Mouse (Mus musculus) left cerebral cortex, postnatal 10 days (tissue): ENCODE results near the gene Omd. TPM values are rescaled to one million over a fixed set of nuclear protein-coding genes. Genes with fewer than 3 reads are reported as not detected.
"Not testable (repeated sequence)": the region's sequence is repeated elsewhere in the genome, so short reads cannot be mapped to it uniquely, and the experiment has no call there.

Experiments
- DNase-seq, 2 experiments: peaks; one replicate each; pipeline ENCODE4 v3.0.0; 2021 to 2022; ENCODE audit warnings: low spot score in 2 of 2, mixed read lengths in 1 of 2; ENCODE audit errors: extremely low spot score in 1 of 2
- intact Hi-C: fragments of 180-260 bp; cut with DNase I; formaldehyde crosslinking; loops from one replicate; pipeline ENCODE4 v1.15.1; 2025
- total RNA-seq, 2 experiments: library from RNA; stranded (reverse); gene quantifications; 2 replicates each; pipeline ENCODE4 v1.2.3; 2021

The Omd gene
- 1 to 10 TPM; 1.2 to 1.4 TPM for total RNA-seq

DNA sequence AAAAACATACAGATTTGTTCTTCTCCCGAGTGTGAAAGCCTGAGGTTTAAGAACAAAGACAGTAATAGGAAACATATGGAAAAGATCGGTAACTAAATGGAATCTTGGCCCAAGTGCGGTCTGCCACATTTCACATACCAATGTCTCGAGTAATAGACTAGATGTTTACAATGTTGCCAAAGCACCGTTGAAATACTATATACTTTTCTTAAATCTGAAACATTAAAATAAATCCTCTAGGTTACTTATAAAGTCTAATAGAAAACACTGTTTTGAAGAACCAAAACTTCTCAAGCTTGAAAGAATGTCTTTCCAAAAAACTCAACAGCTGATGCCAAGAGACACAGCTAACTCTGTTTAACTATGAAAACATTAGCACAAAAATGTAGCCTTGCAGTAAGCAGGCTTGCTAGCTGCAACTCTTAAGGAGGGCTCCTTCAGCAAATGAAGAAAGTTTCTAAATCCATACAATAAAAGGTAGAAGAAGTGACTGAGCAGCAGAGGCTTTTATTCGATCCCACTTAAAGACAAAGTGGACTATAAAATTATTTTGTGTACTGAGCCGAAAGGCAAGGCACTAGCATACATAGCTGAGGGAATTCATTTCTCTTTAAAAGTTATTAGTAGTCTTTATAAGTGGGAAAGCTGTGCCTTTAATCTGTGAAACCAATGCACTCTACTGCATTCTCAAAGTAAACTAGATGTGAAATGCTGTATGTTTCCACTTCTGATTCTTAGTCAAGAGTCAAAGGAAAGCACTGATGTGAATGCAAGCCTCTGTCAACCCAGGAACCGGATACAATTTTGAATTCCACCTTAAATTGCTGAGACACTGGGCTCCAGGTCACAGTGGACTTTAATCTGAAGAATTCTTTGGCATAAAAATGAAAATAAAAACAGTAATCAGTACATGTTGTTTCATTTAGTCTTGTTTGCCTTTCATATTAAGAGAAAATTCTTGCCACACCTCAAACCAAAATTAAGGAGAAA lies at the start of gene Omd:
Gene Omd (plus strand): TSS at position 922 of the 990 bp plus-strand sequence.
- no peak for DNase-seq
- intact Hi-C loops = no loop called here

GRCm38 (mm10) chr13:49536946-49537345 lies 45.3 kb upstream of the Omd start:
- intact Hi-C loops = no loop called here
- no peak for DNase-seq

GRCm38 (mm10) chr13:49538693-49539092 lies 43.6 kb upstream of the Omd start:
- intact Hi-C loops = no loop called here
- DNase-seq = no peak

DNA sequence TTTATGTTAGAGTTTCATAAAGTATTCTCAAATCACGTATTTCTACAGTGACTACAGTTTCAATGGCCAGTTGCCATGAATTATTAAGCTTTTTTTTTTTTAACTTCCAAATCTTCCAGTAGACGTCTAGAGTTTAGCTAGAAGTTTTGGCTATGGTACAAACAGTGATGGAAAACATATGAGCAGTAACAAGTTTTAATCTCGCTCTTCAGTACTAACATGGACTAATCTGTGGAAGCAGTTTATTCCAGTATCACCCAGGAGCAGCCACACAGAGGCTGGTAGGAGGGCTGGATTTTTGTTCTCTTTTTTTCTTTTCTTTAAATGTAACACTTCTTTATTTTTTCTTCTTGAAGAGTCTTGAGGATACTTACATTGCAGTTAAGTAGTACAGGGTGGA lies 38.0 kb upstream of the Omd start, which contains the start of gene Aspn:
Gene Aspn (plus strand): TSS at position 165 of the 400 bp plus-strand sequence.
- no peak for DNase-seq
- intact Hi-C loops = no loop called here

DNA sequence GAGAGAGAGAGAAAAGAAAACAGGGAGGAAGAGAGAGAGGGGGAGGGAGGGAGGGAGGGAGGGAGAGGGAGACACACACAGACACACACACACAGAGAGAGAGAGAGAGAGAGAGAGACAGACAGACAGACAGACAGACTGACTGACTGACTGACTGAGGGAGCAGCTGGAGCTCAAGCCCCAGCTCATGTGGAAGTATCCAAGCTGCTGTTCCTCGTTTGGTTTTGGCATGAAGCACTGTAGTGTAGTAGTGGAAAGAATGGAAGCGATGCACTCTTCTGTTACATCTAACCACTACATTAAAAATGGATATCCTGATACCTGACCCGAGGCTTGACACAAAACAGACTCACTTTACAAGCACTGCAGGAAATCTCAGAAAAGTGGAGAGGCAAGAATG lies 36.6 kb upstream of the Omd start:
- no peak for DNase-seq
- intact Hi-C loops = no loop called here

DNA sequence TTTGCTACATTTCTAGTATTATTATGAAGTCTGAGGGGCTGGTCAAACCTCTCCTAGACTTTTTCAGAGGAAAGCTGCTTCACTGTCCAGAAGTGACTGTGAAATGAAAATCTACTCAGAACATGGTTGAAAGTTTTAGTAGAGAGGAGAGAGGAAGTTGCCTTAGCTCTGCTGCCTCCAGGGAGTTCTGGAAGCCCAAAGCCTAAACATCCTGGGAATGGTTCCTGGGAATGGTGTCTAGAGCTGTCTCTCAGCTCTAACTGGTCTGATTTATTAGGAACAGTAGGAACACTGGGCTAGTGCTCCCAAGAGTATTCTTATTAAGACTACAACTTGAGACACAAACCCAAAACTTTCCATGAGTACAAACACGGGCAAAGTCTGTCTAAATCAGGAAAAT lies 35.7 kb upstream of the Omd start:
- intact Hi-C loops = no loop called here
- no peak for DNase-seq

DNA sequence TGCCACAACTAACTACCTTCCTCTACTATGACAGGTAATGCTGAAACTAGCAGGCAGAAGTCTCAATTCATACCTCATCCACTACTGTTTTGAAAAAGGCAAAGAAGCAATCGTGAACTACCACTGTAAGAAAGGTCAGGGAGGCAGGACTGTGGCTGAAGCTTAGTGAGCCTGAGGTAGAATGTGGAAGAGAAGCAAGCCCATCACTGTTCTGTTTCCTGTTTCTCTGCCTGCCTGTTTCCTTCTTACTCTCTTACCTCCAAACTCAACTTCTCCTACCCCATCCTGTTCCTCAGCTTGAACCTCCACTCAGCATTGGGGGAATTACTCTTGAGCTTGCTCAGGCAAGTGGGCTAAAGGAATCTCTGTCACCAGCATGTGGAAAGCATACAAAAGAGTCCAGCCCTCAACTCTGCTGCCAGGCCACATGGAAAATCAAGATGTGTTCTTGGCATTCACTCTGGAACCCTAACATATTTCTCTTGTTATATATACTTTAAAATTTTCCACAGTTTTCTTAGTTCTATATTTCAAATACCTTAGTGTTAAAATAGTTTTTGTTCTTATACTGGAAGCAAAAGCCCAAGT lies 34.6 kb upstream of the Omd start:
- intact Hi-C loops = no loop called here
- no peak for DNase-seq

GRCm38 (mm10) chr13:49549616-49550015 lies 32.6 kb upstream of the Omd start:
- no peak for DNase-seq
- intact Hi-C loops = no loop called here

- DNase-seq = no peak
- intact Hi-C loops = no loop called here
Measured at GRCm38 (mm10) chr13:49554519-49554918, 27.7 kb upstream of the Omd start.

DNA sequence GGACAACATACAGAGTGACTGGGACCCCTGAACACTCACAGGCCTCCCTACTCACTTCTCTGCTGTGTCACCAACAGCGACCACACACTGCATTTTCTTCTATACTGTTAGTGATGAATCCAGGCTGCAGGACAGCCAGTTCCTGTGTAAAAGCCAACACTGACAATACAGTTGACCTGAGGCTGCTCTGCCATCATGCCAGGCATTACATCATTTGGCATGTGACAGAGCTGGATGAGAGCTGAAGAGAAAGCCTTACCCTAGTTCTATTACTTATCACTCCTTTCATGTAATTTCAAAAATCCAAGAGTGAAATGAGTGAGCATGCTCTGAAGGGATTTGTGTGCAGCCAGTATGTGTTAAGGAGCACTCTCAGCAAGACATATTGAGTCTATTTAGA lies 26.1 kb upstream of the Omd start:
- intact Hi-C loops = no loop called here

GRCm38 (mm10) chr13:49556924-49557323 lies 25.3 kb upstream of the Omd start:
- no peak for DNase-seq
- intact Hi-C loops = no loop called here

More for the DNA sequence above, 26.1 kb upstream of the Omd start:
- DNase-seq = no peak

- DNase-seq = peak in 1 of 2 experiments; percentile 47
- intact Hi-C loops = no loop called here
Measured at GRCm38 (mm10) chr13:49559185-49559584, 23.1 kb upstream of the Omd start.

DNA sequence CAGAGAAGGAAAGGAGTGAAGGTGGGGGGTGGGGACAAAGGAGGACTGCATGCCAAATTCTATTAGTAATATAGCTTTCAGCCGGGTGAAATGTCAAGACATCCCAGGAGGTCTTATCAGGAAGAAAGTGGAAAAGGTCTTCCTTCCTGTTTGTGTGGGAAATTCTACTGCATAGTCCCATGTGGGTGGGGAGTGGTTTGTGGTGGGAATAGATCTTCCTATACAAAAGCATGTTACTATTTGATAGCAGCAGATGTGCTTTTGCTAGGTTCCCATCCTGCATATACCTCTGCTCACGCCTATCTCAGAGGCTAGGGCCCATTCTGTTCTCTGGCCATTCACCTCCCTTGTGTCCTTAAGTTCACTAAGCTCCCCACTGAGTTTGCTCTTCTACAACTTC lies 21.4 kb upstream of the Omd start:
- intact Hi-C loops = no loop called here
- DNase-seq = no peak

DNA sequence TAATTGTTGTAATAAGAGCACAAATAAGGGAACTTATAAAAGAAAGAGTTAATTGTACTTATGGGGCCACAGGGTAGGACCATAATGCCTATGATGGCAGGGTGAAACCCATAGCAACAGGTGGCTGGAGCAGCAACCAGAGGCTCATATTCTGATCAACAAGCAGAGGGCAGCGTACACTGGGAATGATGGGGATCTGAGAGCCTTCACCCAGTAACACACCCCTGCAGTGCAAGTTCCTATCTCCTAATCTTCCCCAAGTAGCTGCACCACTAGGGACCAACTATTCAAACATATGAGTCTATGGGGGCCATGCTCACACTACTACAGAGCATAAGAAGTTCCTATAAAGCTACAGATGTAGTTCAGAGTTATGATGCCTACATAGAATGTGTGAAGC lies 17.9 kb upstream of the Omd start:
- intact Hi-C loops = no loop called here
- no peak for DNase-seq

DNA sequence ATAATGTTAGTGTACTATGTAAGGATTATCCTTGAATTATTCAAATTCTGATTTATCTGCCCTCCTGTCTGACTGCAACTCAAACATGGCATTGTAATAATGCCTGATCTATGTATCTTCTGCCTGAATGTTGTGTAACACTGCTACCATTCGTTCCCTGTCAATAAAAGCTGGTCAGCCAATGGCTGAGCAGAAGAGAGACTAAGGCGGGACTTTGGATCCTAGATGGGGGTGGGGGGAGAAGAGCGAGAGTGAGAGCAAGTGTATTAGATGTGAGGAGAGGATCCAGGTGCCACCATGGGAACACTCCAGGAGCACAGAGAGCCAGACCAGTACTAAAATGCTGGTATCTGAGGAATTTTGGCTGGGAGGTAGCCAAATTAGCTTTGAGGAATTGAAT lies 11.9 kb upstream of the Omd start:
- DNase-seq = no peak
- intact Hi-C loops = no loop called here

DNA sequence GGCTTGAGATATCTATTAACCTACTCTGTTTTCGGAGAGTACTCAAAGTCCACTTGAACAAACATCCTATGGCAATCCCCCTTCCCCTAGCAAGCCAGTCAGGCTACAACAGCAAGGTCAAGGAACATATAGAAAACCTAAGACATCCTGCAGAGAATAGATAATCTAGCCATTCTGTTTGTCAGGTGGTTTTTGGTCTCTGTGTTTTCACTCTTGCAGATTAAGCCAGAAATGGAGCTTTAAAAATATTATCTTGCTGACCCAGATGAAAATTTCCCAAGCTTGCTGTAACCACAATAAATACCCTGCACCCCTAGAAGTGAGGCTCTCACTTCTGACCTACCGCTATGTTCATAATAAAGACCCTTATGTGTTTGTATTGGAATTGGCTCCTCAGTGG lies 10.8 kb upstream of the Omd start:
- intact Hi-C loops = no loop called here
- no peak for DNase-seq

GRCm38 (mm10) chr13:49583859-49584258 lies 1.6 kb downstream of the Omd start:
- intact Hi-C loops = no loop called here
- no peak for DNase-seq

- DNase-seq = peak in 1 of 2 experiments; percentile 43
- intact Hi-C loops = no loop called here
Measured at GRCm38 (mm10) chr13:49584307-49585005, 2.2 kb downstream of the Omd start.

DNA sequence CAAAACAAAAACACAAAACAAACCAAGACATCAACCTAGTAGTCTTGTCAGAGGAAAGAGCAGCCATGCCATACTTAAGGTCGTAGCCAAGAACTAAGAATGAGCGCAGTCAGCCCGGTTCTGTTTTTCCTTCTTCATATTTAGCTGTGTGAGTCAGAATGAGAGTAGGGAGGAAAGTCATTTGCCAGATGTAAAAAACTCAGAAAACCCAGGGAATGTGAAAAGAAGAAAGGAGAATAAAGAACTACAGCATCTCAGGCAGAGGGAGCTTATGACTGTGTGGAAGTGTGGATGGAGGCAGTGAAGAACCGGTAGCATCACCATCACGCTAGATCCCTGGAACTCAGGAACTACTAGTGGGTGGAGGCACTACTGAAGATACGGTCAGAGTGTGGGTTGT lies 3.8 kb downstream of the Omd start:
- DNase-seq = no peak
- intact Hi-C loops = no loop called here

- intact Hi-C loops, DNase-seq: not testable (repeated sequence)
Measured at GRCm38 (mm10) chr13:49602541-49602940, 20.3 kb downstream of the Omd start.
